Mouse (Mus musculus) limb, embryonic 11.5 days (tissue): ENCODE measurements around the gene Sap18. TPM values are rescaled to one million over a fixed set of nuclear protein-coding genes. Genes with fewer than 3 reads are reported as not detected.
A peak's percentile ranks its signal among the peaks of the same experiment; 100 is the strongest.

Source experiments
- ATAC-seq: fragments of 200-750 bp; cut with Nextera tagmentation; 2 replicates; pipeline ENCODE4 v1.8.0; 2017; ENCODE audit warnings: low read depth; ENCODE audit not compliant: insufficient number of reproducible peaks, low FRiP score, low TSS enrichment
- DNase-seq: peaks from one replicate; pipeline ENCODE4 v3.0.0-alpha.2; 2015; ENCODE audit warnings: low spot score
- H3K27ac ChIP-seq: fragments of 300-500 bp; sonication (generic); replicated peaks from 2 replicates; pipeline ENCODE4 v1.5.1; 2014; ENCODE audit warnings: low read depth, mild to moderate bottlenecking, low read length
- H3K27me3 ChIP-seq: fragments of 300-500 bp; sonication (generic); 2 replicates; pipeline ENCODE4 v1.6.1; 2014; ENCODE audit warnings: mild to moderate bottlenecking, low read length, mixed read lengths; ENCODE audit not compliant: control insufficient read depth, insufficient read depth
- H3K36me3 ChIP-seq: fragments of 300-500 bp; sonication (generic); 2 replicates; pipeline ENCODE4 v1.6.1; 2014; ENCODE audit warnings: mild to moderate bottlenecking, low read length, moderate library complexity, mixed read lengths; ENCODE audit not compliant: control insufficient read depth, insufficient read depth
- H3K4me1 ChIP-seq: fragments of 300-500 bp; sonication (generic); 2 replicates; pipeline ENCODE4 v1.6.1; 2014; ENCODE audit warnings: low read length, mixed read lengths; ENCODE audit not compliant: control insufficient read depth, insufficient read depth
- H3K4me2 ChIP-seq: fragments of 300-500 bp; sonication (generic); 2 replicates; pipeline ENCODE4 v1.6.1; 2014; ENCODE audit warnings: low read depth, mild to moderate bottlenecking, moderate library complexity; ENCODE audit not compliant: severe bottlenecking
- H3K4me3 ChIP-seq: fragments of 300-500 bp; sonication (generic); 2 replicates; pipeline ENCODE4 v1.5.1; 2014; ENCODE audit warnings: low read depth, low read length
- H3K9ac ChIP-seq: fragments of 300-500 bp; sonication (generic); 2 replicates; pipeline ENCODE4 v1.6.1; 2014; ENCODE audit warnings: mild to moderate bottlenecking, low read length
- H3K9me3 ChIP-seq: fragments of 300-500 bp; sonication (generic); 2 replicates; pipeline ENCODE4 v1.6.1; 2016; ENCODE audit warnings: low read length; ENCODE audit not compliant: control insufficient read depth
- WGBS: fragments of 180-500 bp; shearing (Covaris S2); extraction: QIAGEN DNeasy Blood & Tissue Kit; methylation state at CpG from one replicate; pipeline ENCODE4 v1.1.7; 2014; 5-methylcytosine and 5-hydroxymethylcytosine counted together
- polyA plus RNA-seq: library from polyadenylated mRNA; unstranded; fragments of >200 nt; fragmentation: Nextera tagmentation; extraction: Ambion mirVana; gene quantifications from 2 replicates; pipeline ENCODE4 v1.2.1, GENCODE M21; 2014

The Sap18 gene
- polyA plus RNA-seq, 1 experiment from 2014 or later, result 30.1 TPM

DNA sequence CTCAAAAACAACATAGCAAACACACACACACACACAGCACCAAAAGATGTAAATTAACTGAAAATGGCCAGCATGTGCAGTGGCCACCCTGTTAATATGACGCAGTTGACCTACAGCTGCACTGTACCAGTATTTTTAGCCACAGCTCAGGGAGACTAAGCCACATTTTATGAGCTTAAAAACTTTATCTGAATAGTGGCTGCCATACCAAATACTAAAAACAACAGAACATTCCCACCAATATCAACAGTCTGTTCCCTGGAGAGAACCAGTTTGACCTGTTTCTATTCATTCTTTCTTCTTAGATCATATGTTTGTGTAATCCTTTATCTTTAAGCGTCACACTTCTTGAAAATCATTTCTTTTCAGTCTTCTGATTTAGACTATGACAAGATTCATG is 12.9 kb downstream of the Sap18 start:
- no peaks in the 10 kb centered on the region for H3K4me1 ChIP-seq
- no peaks in the 10 kb centered on the region for H3K9me3 ChIP-seq
- ATAC-seq (no peak), DNase-seq (no peak)
- no peak overlapping the region for H3K27ac ChIP-seq
- H3K36me3 ChIP-seq, result peaks cover 28% of the 10 kb centered on the region
- no peaks in the 10 kb centered on the region for H3K27me3 ChIP-seq
- H3K4me2 ChIP-seq, result no peak overlapping the region
- 91% methylated on average over 2 of the region's 2 CpGs for WGBS
- H3K4me3 ChIP-seq, result no peak overlapping the region
- H3K9ac ChIP-seq, result no peak overlapping the region

DNA sequence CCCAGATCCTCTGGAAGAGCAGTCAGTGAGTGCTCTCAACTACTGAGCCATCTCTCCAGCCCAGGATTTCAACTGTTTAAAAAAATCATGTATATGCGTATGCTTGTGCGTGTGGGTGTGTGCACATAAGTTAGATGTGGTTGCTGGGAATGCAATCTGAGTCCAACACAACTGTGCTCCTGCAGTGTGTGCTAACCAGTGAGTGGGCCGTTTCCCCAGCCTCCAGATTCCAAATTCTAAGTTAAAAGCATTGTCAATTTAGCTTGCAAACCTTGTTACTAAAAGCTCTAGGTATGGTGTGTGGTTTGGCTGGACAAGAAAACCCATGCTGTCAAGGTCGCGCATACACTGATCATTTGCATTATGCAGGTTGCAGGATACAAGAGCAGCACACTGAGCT is 13.9 kb downstream of the Sap18 start:
- H3K4me2 ChIP-seq, result no peak overlapping the region
- ATAC-seq (no peak), DNase-seq (no peak)
- H3K4me1 ChIP-seq, result no peaks in the 10 kb centered on the region
- no peaks in the 10 kb centered on the region for H3K9me3 ChIP-seq
- H3K36me3 ChIP-seq, result peaks cover 25% of the 10 kb centered on the region
- H3K9ac ChIP-seq, result no peak overlapping the region
- no peak overlapping the region for H3K4me3 ChIP-seq
- H3K27ac ChIP-seq, result no peak overlapping the region
- 98% methylated on average over 5 of the region's 5 CpGs for WGBS
- no peaks in the 10 kb centered on the region for H3K27me3 ChIP-seq

DNA sequence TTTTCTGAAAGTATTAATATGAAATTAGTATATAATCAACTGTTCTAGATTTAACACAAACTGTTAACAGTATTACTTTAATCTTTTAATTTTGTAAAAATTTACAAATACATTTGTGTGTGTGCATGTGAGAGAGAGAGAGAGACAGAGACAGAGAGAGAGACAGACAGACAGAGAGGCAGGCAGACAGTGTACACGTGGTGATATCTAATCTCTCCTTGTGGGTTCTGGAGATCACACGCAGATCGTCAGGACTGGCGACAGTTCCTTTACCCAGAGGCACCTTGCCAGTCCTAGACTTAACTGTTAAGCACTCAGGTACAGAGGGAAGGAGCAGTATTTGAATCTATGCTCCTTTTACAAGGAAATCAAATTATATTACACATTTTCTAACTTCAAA is 22.9 kb downstream of the Sap18 start:
- 96% methylated on average over 4 of the region's 4 CpGs for WGBS
- no peak overlapping the region for H3K4me3 ChIP-seq
- H3K36me3 ChIP-seq, result peaks cover 14% of the 10 kb centered on the region
- no peak overlapping the region for H3K27ac ChIP-seq
- no peaks in the 10 kb centered on the region for H3K9me3 ChIP-seq
- 0 out of 2 replicates have a peak, but pooled peaks cover 3% of the 10 kb centered on the region for H3K4me1 ChIP-seq
- H3K4me2 ChIP-seq, result no peak overlapping the region
- H3K9ac ChIP-seq, result no peak overlapping the region
- DNase-seq, result no peak
- ATAC-seq, result no peak
- H3K27me3 ChIP-seq, result no peaks in the 10 kb centered on the region

DNA sequence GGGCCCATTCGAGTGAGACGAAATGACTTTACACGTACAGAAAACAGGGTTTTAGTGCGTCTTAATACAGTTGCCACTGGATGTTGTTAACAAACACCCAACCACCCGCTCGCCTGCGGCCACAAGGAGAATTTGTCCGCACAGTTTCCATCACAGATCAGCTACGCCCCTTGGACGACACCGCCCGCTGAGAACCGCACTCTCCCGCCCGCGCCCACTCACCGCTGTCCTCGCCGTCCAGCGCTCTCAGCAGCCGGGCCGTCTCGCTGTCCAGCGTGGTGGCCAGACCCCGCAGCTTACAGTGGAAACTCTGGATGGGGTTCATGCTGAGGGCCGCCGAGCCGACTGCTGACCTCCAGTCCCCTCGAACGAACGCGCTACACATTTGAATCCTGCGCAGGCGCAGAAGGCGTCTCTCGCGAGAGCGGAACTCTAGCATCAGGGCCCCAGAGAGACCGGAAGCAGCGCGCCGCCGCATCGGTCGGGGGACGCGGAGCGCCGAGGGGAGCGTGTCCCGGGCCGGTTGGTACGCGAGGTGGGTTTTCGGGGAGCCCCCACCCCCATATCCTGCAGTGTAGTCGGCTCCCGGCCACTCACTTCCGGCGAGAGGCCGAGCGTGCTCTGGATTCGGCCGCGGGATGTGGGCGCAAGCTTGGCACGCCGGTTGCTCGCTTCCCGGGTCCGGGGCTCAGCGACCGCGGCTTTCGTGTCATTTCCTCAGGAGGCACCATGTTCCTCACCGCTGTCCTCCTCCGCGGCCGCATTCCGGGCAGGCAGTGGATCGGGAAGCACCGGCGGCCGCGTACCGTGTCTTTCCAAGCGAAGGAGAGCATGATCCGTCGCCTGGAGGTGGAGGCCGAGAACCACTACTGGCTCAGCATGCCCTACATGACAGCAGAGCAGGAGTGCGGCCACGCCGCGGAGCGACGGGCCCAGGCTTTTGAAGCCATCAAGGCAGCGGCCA is 28.1 kb downstream of the Sap18 start, which contains the start of the genes Ska3 and Mrpl57:
TSS of gene Ska3 (minus strand) at position 398 of the 964 bp plus-strand sequence.
TSS of gene Mrpl57 (plus strand) at position 447 of the 964 bp plus-strand sequence.
- Histone ChIP-seq H3K4me2 (peak within 1 kb of the TSS; percentile 69), H3K4me1 (peaks cover 9% of the 10 kb centered on the region; the same call in 1 of the 2 replicates), H3K27ac (peak within 1 kb of the TSS; percentile 76), H3K27me3 (no peaks in the 10 kb centered on the region), H3K36me3 (peaks cover 3% of the 10 kb centered on the region; the same call in 1 of the 2 replicates), H3K9me3 (no peaks in the 10 kb centered on the region), H3K9ac (peak within 1 kb of the TSS; percentile 91), H3K4me3 (peak within 1 kb of the TSS; percentile 76)
- peak; percentile 95 for ATAC-seq
- peak; percentile 95 for DNase-seq
- under 1% methylated on average over 95 of the region's 96 CpGs for WGBS

DNA sequence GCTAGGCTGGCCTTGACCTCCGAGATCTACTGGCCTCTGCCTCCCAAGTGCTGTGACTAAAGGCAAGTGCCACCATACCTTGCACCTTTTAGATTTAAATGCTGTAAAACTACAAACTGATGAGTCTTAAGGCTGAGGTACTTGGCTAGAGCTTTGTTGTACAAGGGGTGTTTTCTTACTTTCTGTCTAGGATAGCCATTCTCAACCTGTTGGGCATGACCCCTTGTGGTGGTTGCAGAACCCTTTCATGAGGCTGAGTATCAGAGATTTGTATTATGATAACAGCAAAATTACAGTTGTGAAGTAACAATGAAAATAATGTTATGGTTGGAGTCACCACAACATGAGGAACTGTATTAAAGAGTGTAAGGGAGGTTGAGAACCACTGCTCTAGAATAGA is 29.3 kb downstream of the Sap18 start:
- ATAC-seq, result no peak
- H3K9me3 ChIP-seq, result no peaks in the 10 kb centered on the region
- no peak overlapping the region for H3K27ac ChIP-seq
- 76% methylated on average over 1 of the region's 1 CpGs for WGBS
- peak overlapping the region; percentile 69; the same call in 1 of the 2 replicates for H3K4me2 ChIP-seq
- no peaks in the 10 kb centered on the region for H3K27me3 ChIP-seq
- H3K9ac ChIP-seq, result no peak overlapping the region
- H3K4me1 ChIP-seq, result peaks cover 9% of the 10 kb centered on the region; the same call in 1 of the 2 replicates
- H3K36me3 ChIP-seq, result no peaks in the 10 kb centered on the region
- no peak for DNase-seq
- H3K4me3 ChIP-seq, result peak overlapping the region; percentile 76; the same call in 1 of the 2 replicates

DNA sequence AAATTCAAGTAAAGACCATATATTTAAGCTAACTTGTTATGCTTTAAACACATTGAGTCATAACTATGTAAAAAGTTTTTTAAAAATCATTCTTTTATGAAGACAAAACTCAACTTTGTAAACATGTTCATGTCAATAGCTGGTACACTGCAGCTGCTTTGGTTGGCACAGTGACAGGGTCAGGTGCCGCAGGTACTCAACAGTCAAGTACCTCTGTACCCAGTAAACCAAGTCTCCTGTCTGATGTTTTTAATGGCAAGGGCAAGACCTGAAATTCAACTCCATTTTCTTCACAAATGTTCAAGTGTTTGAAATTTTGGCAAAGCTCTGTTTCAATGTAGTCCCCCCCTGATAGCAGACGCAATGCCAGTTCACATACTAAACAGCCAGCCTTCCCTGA is 35.5 kb downstream of the Sap18 start:
- ATAC-seq (no peak), DNase-seq (no peak)
- no peaks in the 10 kb centered on the region for H3K27me3 ChIP-seq
- no peak overlapping the region for H3K4me3 ChIP-seq
- no peaks in the 10 kb centered on the region for H3K4me1 ChIP-seq
- H3K9me3 ChIP-seq, result no peaks in the 10 kb centered on the region
- WGBS, result 96% methylated on average over 2 of the region's 2 CpGs
- no peaks in the 10 kb centered on the region for H3K36me3 ChIP-seq
- no peak overlapping the region for H3K9ac ChIP-seq
- H3K4me2 ChIP-seq, result no peak overlapping the region
- no peak overlapping the region for H3K27ac ChIP-seq

DNA sequence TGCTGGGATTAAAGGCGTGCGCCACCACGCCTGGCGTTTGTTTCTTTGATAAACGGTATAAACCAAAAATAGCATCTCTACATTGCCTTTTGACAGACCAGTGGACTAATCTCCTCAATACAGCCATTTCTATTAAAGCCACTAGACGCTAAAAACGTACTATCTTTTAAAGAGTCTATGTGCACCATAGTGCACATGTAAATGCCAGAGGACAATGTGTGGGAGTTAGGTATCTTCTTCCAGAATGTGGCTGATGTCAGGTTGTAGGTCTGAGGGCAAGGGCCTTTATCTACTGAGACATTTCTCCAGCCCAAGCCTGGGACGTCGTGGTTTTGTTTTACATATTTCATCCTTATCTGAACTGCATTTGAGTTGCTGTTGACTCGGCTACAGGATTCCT is 37.2 kb downstream of the Sap18 start:
- DNase-seq, result no peak
- Histone ChIP-seq H3K9me3 (no peaks in the 10 kb centered on the region), H3K36me3 (peaks cover 2% of the 10 kb centered on the region; the same call in 1 of the 2 replicates), H3K9ac (no peak overlapping the region), H3K27ac (no peak overlapping the region), H3K27me3 (no peaks in the 10 kb centered on the region), H3K4me1 (no peaks in the 10 kb centered on the region), H3K4me2 (no peak overlapping the region), H3K4me3 (no peak overlapping the region)
- WGBS, result 92% methylated on average over 10 of the region's 10 CpGs
- ATAC-seq, result no peak

DNA sequence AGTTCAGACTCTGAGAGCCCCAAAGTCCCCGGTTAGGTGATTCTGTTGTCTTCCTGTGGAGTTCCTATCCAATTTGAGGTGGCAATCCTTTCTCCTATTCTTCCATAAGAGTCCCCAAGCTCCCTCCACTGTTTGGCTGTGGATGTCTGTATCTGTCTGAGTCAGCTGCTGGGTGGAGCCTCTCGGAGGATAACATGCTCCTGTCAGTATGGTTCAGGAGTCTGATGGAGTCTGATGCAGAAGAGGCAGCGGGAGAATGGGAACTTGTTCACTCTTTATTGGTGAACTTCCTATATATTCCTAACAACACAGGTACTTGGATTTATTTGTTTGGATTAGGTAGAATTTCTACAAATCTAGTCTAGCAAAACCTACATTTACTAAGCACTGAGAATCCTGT is 46.6 kb downstream of the Sap18 start:
- Histone ChIP-seq H3K27ac (no peak overlapping the region), H3K4me1 (no peaks in the 10 kb centered on the region), H3K36me3 (peaks cover 2% of the 10 kb centered on the region; the same call in 1 of the 2 replicates), H3K27me3 (no peaks in the 10 kb centered on the region), H3K4me3 (no peak overlapping the region), H3K9me3 (no peaks in the 10 kb centered on the region), H3K4me2 (no peak overlapping the region), H3K9ac (no peak overlapping the region)
- ATAC-seq, result no peak
- 89% methylated on average over 3 of the region's 3 CpGs for WGBS
- no peak for DNase-seq
